Mouse (Mus musculus) small intestine, adult 2 months (tissue): ENCODE measurements at regions not wholly inside any gene's neighbourhood (a gene's known extent, or its start where the extent isn't known, plus 50 kb on each side); places are given as distances from the start of the nearest gene placed in this dataset.

Source experiments
- CTCF ChIP-seq: fragments of 200-500 bp; IDR thresholded peaks from 2 replicates; pipeline ENCODE4 v1.5.1; 2012; ENCODE audit warnings: low read depth, mild to moderate bottlenecking, control low read depth, inconsistent platforms, low read length, moderate library complexity, mixed read lengths; ENCODE audit not compliant: insufficient replicate concordance, insufficient read length; ENCODE audit errors: extremely low read depth
- POLR2A ChIP-seq: fragments of 200-500 bp; IDR thresholded peaks from 2 replicates; pipeline ENCODE4 v1.6.1; 2012; ENCODE audit warnings: low read depth, mild to moderate bottlenecking, control low read depth, inconsistent platforms, low read length, moderate library complexity

- TF ChIP-seq CTCF (no peak), POLR2A (no peak)
These were observed 133.0 kb downstream of the Ahr start for GRCm38 (mm10) chr12:35401853-35402252.
